Mouse (Mus musculus): ENCODE results near the gene Agap1. TPM values are rescaled to one million over a fixed set of nuclear protein-coding genes. Genes with fewer than 3 reads are reported as not detected.

Gene Agap1
- 10 to 100 TPM; 16.5 to 26.3 TPM for total RNA-seq (2021)
- long read RNA-seq, experiment 1, full-length matches to known transcripts = 1 of 6 reads
- long read RNA-seq, experiment 1, partial matches to known transcripts = 0 of 6 reads
- long read RNA-seq, experiment 1, other reads (novel, unspliced or antisense) = 5 of 6 reads
- long read RNA-seq, experiment 2, full-length matches to known transcripts = 2 of 4 reads
- long read RNA-seq, experiment 2, partial matches to known transcripts = 0 of 4 reads
- long read RNA-seq, experiment 2, other reads (novel, unspliced or antisense) = 2 of 4 reads

DNA sequence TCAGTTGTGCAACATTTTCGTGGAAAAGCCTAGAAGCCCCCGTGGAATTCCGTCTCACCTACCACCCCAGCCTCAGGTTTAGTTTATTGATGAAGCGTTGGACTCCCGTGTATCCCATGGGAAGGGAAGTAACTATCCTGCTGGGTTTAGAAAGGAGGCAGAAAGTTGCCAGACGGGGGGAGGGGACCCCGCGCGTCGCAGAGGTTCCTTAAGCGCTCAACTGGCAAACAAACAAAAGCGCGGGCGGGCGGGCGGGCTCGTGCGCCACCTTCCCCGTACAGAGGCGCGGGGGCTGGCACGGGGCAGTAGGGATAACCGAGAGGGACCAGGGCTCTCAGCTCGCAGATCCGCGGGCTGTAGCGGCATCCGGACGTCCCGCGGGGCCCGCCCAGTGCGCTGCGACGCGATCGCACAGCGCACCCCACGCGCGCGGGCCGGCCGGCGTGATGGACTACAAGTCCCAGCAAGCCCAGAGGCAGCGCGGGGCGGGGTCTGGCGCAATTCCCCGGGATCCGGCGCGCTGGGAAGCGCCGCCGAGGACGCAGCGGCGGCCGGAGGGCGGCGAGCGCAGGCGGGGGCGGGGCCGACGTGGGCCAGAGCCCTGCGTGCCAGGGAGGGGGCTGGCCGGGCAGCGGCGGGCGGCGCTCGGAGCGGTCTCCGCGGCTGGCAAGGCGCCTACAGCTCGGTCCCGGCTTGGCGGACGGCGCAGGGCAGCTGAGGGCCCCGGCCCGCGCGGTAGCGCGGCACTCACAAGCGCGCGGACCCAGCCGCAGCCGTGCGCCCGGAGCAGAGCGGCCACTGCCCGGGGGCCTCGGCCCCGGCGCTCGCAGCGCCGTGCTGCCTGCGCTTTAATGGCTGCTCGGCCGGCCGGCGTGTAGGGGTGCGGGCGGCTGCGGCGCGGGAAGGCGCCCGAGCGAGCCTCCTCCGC is at the start of gene Agap1:
TSS of gene Agap1 (plus strand) at position 611 of the 928 bp plus-strand sequence.
- intact Hi-C loops (cut with DNase I) = loop anchor here (5.0 kb wide), 2 partner anchors 68 to 133 kb away; no protein-coding TSS in a partner anchor
- DNase-seq = peak; percentile 93 to 95

DNA sequence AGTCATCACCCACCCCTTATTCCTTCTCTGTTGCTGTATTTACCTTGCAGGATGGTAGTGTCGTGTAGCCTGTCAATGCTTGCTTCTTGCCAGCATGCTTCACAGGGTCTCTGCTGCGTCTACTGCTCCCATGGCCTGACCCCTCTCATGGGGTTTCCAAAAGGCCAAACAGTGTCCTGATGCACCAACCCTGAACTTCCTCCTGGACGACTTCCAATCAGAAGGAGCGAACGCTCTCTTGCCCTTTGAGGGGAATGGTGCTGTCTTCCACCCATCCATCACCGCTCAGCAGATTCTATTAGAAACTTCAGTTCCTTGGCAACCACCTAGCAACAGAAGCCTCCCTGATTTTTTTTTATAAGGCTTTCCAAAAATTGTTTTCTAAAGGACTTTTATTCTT is 48.6 kb upstream of the Agap1 start:
- intact Hi-C loops (cut with DNase I) = no loop called here
- no peak for DNase-seq

DNA sequence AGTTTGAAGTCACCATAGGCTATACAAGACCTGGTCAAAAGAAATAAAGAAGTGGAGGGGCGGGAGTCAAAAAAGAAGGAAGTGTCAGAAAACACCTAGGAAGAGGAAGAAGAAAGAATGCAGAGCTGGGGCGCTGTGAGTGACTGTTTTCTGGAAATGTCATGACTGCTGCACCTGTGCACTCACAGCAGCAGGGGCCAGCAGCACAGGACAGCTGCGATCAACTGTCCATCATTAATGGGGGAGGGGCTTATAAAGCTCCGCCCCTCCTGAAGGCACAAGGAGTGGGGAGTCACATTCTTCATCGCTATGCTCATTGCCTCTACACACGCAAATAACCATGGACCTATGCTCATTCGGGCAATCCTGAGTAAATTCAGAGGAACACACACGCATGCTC is 46.6 kb upstream of the Agap1 start:
- intact Hi-C loops (cut with DNase I) = no loop called here
- DNase-seq = no peak

DNA sequence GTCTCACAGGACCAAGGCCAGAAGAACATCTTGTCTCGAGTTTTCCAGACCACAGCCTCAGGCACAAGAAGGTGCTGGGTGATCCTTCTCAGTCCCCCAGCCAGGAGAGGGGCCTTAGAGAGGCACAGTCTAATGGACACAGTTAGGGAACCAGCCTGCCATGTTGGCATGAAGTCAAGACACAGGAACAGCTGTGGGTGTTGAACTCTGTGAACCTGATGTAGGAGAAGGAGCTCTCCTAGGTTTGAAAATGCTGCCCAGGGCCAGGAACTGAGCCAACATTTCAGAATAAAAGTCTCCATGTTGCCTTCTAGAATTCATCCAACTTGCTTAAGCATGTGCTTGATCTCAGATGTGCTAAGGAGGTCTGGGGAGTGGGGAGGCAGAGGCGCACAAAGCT is 41.5 kb upstream of the Agap1 start:
- intact Hi-C loops (cut with DNase I) = no loop called here
- DNase-seq = peak in 1 of 2 experiments; percentile 13

DNA sequence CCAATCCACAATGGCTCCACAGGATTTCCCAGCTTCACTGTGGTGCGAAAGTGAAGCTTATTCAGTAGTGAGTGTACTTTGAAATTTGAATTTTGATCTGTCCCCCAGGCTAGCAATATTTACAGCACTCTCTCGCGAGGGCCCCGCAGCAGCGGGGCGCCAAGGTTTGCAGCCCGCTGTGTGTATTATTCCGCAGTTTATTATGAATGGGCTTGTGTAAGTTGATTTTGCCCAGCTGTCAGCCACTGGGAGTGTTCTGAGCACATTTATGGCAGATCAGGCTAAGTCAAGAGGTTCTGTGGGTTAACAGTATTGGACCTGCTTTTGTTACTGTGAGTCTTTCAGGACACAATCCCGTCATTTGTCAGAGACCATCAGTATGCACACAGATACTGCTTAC is 40.0 kb upstream of the Agap1 start:
- no peak for DNase-seq
- intact Hi-C loops (cut with DNase I) = no loop called here

DNA sequence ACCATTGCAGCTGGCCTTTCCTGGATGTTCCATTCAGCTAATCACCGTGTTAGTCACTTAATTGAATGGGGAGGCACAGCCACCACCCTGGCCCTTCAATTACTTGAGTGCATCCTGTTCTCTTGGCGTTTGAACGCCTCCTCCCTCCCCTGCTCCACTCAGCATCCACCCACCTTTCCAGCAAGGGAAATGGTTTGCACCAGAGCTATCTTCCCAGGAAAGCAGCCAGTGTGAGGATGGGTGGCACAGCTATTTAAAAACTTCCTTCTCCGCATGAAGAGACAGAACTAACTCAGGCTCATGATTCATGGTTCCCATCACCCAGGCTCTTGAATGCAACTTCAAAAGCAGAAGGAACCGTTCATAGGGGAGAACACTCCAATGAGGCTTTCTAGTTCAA is 37.7 kb upstream of the Agap1 start:
- intact Hi-C loops (cut with DNase I) = no loop called here
- no peak for DNase-seq

DNA sequence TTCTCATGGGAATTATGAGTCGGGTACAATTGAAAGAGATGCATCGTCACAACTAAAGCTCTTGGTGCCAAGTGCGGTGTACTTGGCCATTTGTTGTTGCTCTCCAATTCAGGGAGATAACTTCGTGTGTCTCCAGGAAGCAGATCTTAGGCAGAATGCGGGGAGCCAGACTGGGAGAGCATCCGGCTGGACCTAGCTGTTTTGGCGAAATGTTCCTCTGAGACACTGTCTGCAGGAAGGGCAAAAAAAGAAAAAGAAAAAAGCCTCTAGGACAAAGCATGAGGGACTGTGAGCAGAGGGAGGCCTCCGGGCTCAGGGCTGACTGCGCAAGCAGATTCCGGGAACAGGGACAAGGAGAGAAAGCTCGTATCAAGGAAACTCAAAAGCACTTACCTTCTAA is 34.0 kb upstream of the Agap1 start:
- intact Hi-C loops (cut with DNase I) = no loop called here
- DNase-seq = no peak

DNA sequence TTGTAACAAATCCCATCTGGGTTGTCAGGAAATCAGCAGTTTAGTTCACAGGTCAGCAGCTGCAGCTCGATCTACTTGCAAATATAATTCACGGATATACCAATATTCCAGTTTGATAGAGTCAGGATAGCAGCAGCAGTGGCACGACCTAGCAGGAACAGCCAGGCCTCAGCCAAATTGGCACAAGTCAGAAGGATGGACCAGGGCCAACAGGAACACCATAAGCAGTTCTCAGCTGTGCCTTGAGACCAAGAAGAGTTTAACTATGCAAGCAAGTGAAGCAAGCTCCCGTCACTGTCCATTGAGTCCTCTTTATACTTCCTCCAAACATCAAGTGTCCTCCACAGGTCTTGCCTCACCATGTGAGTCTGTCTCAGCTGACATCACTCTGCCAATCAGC is 33.2 kb upstream of the Agap1 start:
- DNase-seq = no peak
- intact Hi-C loops (cut with DNase I) = no loop called here

DNA sequence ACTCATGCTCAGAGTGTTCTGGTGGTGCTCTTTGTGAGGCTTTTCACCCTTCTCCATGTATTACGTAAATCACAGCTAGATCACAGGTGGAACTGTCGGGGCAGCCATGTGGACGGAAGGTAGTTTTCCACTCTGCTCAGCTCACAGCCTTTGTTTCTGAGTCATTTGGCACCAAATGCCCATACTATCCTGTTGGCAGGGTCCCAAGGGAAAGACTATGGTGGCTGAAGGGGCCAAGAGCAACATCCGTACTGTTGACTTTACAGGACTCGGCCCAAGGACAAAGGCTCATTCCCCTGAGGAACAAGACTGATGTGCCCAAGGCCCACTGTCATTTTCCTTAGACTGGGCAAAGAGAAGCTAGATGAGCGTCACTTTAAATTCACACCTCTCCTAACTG is 30.0 kb upstream of the Agap1 start:
- intact Hi-C loops (cut with DNase I) = no loop called here
- DNase-seq = no peak

DNA sequence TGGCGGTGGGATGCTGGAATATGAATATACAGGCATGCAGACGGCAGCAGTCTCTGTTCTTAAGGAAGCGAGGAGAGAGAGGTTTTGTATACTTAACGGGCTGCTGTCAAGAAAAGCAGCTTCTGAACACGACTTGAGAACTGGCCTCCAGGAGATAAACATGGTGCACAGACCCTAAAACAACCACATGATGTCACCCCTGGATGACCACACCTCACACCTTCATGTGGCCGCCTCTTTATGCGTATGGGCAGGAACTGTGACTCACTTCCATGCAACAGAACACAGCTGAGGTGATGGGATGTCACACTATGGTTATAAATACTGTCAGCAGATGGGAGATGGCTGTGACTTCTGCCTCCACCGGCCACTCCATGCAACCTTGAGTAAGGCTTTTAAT is 28.5 kb upstream of the Agap1 start:
- intact Hi-C loops (cut with DNase I) = no loop called here
- DNase-seq = no peak

DNA sequence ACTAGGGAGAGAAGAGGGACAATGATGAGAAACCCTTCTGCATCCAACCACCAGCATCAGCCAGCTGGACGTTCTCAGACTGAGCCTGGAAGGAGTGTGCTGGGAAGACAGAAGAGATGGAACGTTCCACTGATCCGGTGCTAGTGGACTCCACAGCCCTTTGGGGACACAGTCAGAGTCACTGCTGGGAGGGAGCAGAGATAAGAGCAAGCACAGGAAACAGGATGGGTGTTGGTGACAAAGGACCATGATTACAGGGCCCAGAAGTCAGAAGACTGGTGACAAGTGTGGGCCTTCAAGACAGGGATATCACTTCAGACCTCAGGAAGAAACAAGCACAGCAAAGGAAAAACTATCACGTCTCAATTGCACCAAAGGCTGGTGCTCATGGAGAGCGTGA is 25.9 kb upstream of the Agap1 start:
- intact Hi-C loops (cut with DNase I) = no loop called here
- DNase-seq = no peak

DNA sequence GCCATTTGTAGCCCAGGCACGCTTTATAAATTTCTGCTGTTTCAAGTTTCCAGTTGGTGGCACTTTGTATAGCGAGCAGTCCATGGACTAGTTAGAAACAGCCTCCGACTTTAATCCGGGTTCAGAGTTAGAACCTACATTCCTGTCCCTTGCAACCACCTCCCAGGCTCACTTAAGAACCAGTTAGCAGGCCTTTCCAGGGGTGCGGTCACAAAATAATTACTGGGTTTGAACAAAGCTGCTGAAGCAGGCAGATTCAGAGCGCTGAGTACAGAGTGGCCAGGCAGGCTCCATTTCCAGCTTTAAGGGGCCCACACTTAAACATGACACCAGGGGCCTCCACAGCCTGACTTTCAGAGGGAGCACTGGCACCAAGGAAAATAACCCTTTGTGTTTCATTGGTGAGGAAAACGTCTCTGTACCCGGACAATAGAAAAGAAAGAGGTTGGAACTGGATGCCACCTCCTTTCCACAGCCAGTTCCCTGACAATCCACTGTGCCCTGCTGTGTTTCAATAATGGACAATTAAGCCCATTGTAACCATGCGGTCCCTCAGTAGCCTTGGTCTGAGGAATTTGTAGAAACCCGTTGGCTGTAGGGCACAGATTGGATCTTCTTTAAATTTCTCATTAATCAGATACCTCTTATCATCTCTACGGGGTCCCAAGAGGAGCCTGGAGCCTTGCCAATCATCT is 24.5 kb upstream of the Agap1 start:
- no peak for DNase-seq
- intact Hi-C loops (cut with DNase I) = no loop called here

DNA sequence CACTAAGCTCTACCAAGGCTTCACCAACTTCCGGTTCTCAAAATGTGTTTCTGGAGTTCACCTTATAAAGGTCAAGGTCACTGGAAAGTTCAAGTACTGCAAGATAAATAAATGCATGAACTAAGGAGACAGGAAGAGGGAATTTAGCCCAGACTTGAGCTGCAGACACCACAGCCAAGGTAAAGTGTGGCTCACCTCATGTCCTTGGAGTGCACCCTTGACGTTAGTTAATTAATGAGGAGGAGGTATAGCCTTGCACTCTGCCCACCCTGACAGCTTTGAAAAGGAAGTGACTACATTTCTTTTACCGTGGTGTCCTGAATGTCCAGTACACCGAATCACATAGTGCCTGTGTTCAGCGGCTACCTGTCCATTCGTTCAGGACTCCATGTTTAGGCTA is 15.3 kb upstream of the Agap1 start:
- no peak for DNase-seq
- intact Hi-C loops (cut with DNase I) = no loop called here

DNA sequence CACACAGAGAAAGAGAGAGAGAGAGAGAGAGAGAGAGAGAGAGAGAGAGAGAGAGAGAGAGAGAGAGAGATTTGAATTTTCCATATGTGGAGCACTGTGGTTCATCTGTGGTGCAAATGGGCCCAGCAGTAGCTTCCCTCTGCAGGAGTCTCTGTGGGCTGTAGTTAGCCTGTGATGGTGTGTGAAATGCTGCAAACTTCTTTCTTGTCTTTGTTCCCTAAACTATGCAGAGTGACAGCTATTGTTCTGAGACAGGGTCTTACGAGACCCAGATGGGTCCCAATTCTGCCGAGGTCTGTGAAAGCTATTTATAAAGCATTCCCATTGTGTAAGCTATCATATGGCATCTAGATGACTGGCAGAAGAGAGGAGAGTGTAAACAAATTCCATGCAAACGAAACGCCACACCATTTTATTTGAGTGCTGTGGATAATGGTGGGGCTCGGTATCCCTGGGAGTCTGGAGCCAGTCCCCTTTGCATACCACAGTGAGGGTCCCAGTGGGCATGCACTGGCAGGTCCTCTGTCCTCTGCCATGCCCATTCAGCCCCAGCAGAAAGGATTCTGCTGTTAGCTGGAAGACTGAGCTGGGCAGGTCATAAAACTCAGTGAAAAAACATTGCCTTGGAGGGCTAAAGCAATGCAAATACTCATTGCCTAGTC is 13.2 kb upstream of the Agap1 start:
- intact Hi-C loops (cut with DNase I) = no loop called here
- no peak for DNase-seq

DNA sequence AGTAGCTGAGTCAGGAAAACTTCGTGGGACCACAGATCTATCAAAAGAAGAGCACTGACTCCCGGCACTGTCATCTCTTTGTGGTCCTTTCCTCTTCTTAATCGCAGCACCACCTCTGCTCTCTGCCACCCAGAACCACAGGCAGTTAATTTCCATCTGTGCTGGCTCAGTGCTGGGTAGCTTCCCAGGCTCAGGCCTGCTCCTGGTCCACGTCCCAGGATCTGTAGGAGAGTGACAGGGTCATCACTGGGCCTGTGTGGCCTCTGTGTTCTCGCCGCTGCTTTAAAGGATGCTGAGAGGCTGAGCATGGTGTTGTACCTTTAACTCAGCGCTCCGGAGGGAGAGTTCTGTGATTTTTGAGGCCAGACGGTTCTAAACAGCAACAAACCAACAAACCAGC is 11.1 kb upstream of the Agap1 start:
- DNase-seq = no peak
- intact Hi-C loops (cut with DNase I) = no loop called here

DNA sequence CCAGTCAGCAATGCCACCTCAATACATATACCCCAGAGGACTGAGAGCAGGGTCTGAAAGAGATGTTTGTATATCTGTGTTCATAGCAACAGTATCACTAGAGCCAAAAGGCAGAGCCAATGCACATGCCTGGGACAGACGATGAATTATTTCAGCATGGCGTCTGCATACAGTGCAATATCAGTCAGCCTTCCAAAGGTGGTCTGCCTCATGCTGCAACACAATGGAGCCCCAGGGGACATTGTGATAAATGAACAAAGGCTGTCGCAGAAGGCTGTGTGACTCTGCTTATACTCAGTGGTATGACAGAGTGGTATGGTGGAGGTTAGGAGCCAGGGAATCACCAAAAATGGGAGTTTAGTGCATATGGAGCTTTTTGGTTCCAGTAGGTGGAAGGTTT is 10.6 kb upstream of the Agap1 start:
- intact Hi-C loops (cut with DNase I) = no loop called here
- DNase-seq = no peak

DNA sequence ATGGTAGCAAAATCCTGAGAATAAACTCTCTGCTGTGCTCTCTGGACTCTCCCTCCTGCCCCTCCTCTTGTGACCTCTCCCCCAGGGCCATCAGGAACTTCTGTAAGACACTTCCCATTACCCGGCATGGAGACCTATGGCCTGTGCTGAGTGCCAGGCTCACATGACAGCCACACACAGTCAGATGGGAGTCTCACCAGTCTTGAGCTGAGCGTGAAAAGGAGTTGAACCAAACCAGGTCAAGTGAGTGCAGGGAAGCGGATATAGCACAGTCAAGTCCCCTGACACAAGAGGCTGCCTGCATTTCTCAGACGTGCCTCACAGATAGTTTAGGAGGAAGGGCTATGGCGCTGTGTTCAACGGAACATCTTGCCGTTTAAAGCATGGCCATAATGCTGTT is 4.5 kb upstream of the Agap1 start:
- DNase-seq = no peak
- intact Hi-C loops (cut with DNase I) = loop anchor here (5.0 kb wide), 2 partner anchors 72 to 137 kb away; no protein-coding TSS in a partner anchor

DNA sequence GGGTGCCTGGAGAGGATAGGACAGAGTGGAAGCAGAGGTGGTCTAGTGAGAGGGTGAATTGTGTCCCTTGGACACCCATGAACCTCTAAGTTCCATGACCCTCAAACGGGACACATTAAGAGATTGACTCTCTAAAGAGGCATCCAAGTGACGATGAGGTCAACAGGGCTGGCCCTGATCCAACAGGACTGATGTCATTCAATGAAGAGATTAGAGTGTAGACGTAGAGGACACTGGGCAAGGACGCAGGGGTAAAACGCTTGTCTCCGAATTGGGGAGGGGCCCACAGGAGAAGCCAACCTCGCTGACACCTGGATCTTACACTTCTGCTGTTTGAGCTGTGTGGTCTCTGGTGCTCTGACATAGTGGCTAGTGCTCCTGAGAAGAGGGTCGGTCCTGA is 2.5 kb upstream of the Agap1 start:
- intact Hi-C loops (cut with DNase I) = loop anchor here (5.0 kb wide), 2 partner anchors 70 to 135 kb away; no protein-coding TSS in a partner anchor
- no peak for DNase-seq

DNA sequence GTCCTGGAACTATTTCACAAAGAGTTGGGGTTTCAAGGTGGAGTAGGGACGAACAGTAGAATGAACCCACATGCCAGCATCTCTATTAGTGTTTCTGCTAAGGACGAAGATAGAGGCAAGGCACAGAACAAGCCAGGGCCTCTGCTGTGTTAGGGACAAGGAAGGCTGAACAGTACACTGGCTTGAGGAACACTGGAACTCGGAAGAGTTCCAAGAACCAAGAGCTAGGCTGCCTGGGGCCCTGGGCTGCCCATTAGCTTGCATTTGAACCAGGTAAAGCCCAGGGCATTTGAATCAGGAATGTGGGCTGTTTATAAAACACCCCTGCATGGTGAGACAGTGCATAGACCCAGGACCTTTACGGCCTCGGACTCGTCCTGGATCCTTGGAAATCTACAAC is 940 bp upstream of the Agap1 start:
- no peak for DNase-seq
- intact Hi-C loops (cut with DNase I) = loop anchor here (5.0 kb wide), 2 partner anchors 69 to 134 kb away; no protein-coding TSS in a partner anchor

DNA sequence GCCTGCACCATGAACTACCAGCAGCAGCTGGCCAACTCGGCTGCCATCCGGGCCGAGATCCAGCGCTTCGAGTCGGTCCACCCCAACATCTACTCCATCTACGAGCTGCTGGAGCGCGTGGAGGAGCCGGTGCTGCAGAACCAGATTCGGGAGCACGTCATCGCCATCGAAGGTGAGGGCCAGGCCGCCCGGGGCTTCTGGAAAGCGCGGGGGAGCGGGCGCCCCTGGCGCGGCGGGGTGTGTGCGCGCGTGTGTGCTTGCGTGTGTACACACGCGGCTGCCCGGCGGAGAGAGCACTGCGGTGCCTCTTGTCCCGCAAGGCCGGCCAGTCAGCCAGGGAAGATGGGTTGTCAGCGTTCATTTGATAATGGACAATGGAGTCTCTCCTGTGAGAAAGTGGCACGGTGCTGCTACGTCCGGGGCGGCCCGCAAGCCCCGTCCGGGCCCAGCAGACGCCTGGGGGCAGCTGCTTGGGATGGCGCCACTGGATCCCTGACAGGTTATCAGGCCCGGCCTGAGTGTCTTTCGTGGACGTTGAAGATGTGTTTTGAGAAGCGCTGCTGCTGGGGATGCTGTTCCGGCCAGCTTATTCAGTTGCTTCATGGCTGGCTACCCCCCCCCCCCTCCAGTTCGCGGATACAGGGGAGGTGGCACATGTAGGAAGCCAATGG is 950 bp downstream of the Agap1 start:
- DNase-seq = peak; percentile 27 to 34
- intact Hi-C loops (cut with DNase I) = no loop called here

Data from gastrocnemius, postnatal 36 days (tissue).